Mouse (Mus musculus) stomach, embryonic 15.5 days (tissue): ENCODE measurements around the gene Cep68. TPM values are rescaled to one million over a fixed set of nuclear protein-coding genes. Genes with fewer than 3 reads are reported as not detected.

Experiments
- ATAC-seq: fragments of 200-750 bp; cut with Nextera tagmentation; 2 replicates; pipeline ENCODE4 v1.8.0; 2017; ENCODE audit warnings: low read depth, moderate number of reproducible peaks, moderate TSS enrichment; ENCODE audit not compliant: insufficient read depth, low FRiP score
- H3K27ac ChIP-seq: fragments of 300-500 bp; sonication (generic); 2 replicates; pipeline ENCODE4 v1.5.1; 2015; ENCODE audit warnings: mild to moderate bottlenecking, inconsistent platforms
- H3K27me3 ChIP-seq: fragments of 300-500 bp; sonication (generic); replicated peaks from 2 replicates; pipeline ENCODE4 v1.6.1; 2015; ENCODE audit warnings: inconsistent platforms
- H3K36me3 ChIP-seq: fragments of 300-500 bp; sonication (generic); 2 replicates; pipeline ENCODE4 v1.6.1; 2015; ENCODE audit warnings: inconsistent platforms
- H3K4me1 ChIP-seq: fragments of 300-500 bp; sonication (generic); 2 replicates; pipeline ENCODE4 v1.6.1; 2015; ENCODE audit warnings: inconsistent platforms
- H3K4me2 ChIP-seq: fragments of 300-500 bp; sonication (generic); 2 replicates; pipeline ENCODE4 v1.6.1; 2015; ENCODE audit warnings: mild to moderate bottlenecking, inconsistent platforms
- H3K4me3 ChIP-seq: fragments of 300-500 bp; sonication (generic); replicated peaks from 2 replicates; pipeline ENCODE4 v1.5.1; 2015; ENCODE audit warnings: inconsistent platforms
- H3K9ac ChIP-seq: fragments of 300-500 bp; sonication (generic); 2 replicates; pipeline ENCODE4 v1.6.1; 2015; ENCODE audit warnings: inconsistent platforms
- H3K9me3 ChIP-seq: fragments of 300-500 bp; sonication (generic); 2 replicates; pipeline ENCODE4 v1.6.1; 2016; ENCODE audit warnings: inconsistent platforms
- WGBS: fragments of 180-500 bp; shearing (Covaris S2); methylation state at CpG from one replicate; pipeline ENCODE4 v1.1.7; 2015; 5-methylcytosine and 5-hydroxymethylcytosine counted together
- polyA plus RNA-seq: library from polyadenylated mRNA; unstranded; fragments of >200 nt; fragmentation: Nextera tagmentation; extraction: Ambion mirVana; gene quantifications from 2 replicates; pipeline ENCODE4 v1.2.1, GENCODE M21; 2015

The Cep68 gene
- polyA plus RNA-seq, 1 experiment from 2014 or later, result 24.3 TPM

GRCm38 (mm10) chr11:20250476-20251178 lies 1.4 kb upstream of the Cep68 start:
- Histone ChIP-seq H3K36me3 (no peaks in the 10 kb centered on the region), H3K4me3 (no peak overlapping the region), H3K27ac (no peak overlapping the region), H3K4me1 (peaks cover 17% of the 10 kb centered on the region), H3K9ac (no peak overlapping the region), H3K4me2 (0 out of 2 replicates have a peak overlapping the region, but pooled peaks have one; percentile 94), H3K27me3 (no peaks in the 10 kb centered on the region), H3K9me3 (no peaks in the 10 kb centered on the region)
- 80% methylated on average over 6 of the region's 6 CpGs for WGBS
- ATAC-seq, result no peak

- Histone ChIP-seq H3K27me3 (no peaks in the 10 kb centered on the region), H3K27ac (peak overlapping the region; percentile 86), H3K4me3 (peak overlapping the region; percentile 89), H3K4me2 (peak overlapping the region; percentile 94), H3K36me3 (no peaks in the 10 kb centered on the region), H3K9ac (peak overlapping the region; percentile 94), H3K4me1 (peaks cover 17% of the 10 kb centered on the region), H3K9me3 (no peaks in the 10 kb centered on the region)
- under 1% methylated on average over 31 of the region's 39 CpGs for WGBS
- ATAC-seq, result peak; percentile 57
Observed at GRCm38 (mm10) chr11:20248840-20249239, 389 bp downstream of the Cep68 start.

- peak overlapping the region; percentile 94 for H3K4me2 ChIP-seq
- ATAC-seq, result no peak
Observed at GRCm38 (mm10) chr11:20248277-20248676, 952 bp downstream of the Cep68 start.

GRCm38 (mm10) chr11:20247146-20247855 lies 1.9 kb downstream of the Cep68 start:
- H3K27ac ChIP-seq, result no peak overlapping the region
- H3K4me2 ChIP-seq, result no peak overlapping the region
- no peaks in the 10 kb centered on the region for H3K9me3 ChIP-seq
- no peaks in the 10 kb centered on the region for H3K27me3 ChIP-seq
- no peak overlapping the region for H3K4me3 ChIP-seq
- WGBS, result 85% methylated on average over 8 of the region's 8 CpGs
- ATAC-seq, result no peak
- H3K9ac ChIP-seq, result no peak overlapping the region
- no peaks in the 10 kb centered on the region for H3K36me3 ChIP-seq
- H3K4me1 ChIP-seq, result peaks cover 17% of the 10 kb centered on the region

More at GRCm38 (mm10) chr11:20248277-20248676, 952 bp downstream of the Cep68 start:
- 10% methylated on average over 4 of the region's 4 CpGs for WGBS
- Histone ChIP-seq H3K36me3 (no peaks in the 10 kb centered on the region), H3K4me1 (peaks cover 17% of the 10 kb centered on the region), H3K9ac (no peak overlapping the region; the same call in 1 of the 2 replicates), H3K4me3 (peak overlapping the region; percentile 89), H3K27me3 (no peaks in the 10 kb centered on the region), H3K27ac (no peak overlapping the region), H3K9me3 (no peaks in the 10 kb centered on the region)

- no peak for ATAC-seq
- Histone ChIP-seq H3K9me3 (no peaks in the 10 kb centered on the region), H3K4me2 (no peak overlapping the region), H3K36me3 (peaks cover 3% of the 10 kb centered on the region), H3K9ac (no peak overlapping the region), H3K4me3 (no peak overlapping the region), H3K4me1 (peaks cover 17% of the 10 kb centered on the region), H3K27ac (no peak overlapping the region), H3K27me3 (no peaks in the 10 kb centered on the region)
- 62% methylated on average over 1 of the region's 1 CpGs for WGBS
Observed at GRCm38 (mm10) chr11:20246616-20247015, 2.6 kb downstream of the Cep68 start.

- H3K4me1 ChIP-seq, result peaks cover 17% of the 10 kb centered on the region
- H3K4me3 ChIP-seq, result no peak overlapping the region
- ATAC-seq, result no peak
- 82% methylated on average over 6 of the region's 6 CpGs for WGBS
- H3K27ac ChIP-seq, result no peak overlapping the region
- no peak overlapping the region for H3K9ac ChIP-seq
- H3K4me2 ChIP-seq, result no peak overlapping the region
- H3K9me3 ChIP-seq, result no peaks in the 10 kb centered on the region
- peaks cover 9% of the 10 kb centered on the region for H3K36me3 ChIP-seq
- no peaks in the 10 kb centered on the region for H3K27me3 ChIP-seq
Observed at GRCm38 (mm10) chr11:20245316-20245715, 3.9 kb downstream of the Cep68 start.

- ATAC-seq, result no peak
- H3K4me3 ChIP-seq, result no peak overlapping the region
- H3K9me3 ChIP-seq, result no peaks in the 10 kb centered on the region
- 84% methylated on average over 16 of the region's 16 CpGs for WGBS
- no peak overlapping the region for H3K9ac ChIP-seq
- no peak overlapping the region for H3K4me2 ChIP-seq
- peaks cover 17% of the 10 kb centered on the region for H3K4me1 ChIP-seq
- no peak overlapping the region for H3K27ac ChIP-seq
- H3K36me3 ChIP-seq, result peaks cover 13% of the 10 kb centered on the region
- H3K27me3 ChIP-seq, result no peaks in the 10 kb centered on the region
Observed at GRCm38 (mm10) chr11:20244336-20245290, 4.6 kb downstream of the Cep68 start.

GRCm38 (mm10) chr11:20243214-20243913 lies 5.9 kb downstream of the Cep68 start:
- no peak overlapping the region for H3K4me3 ChIP-seq
- H3K4me1 ChIP-seq, result peaks cover 15% of the 10 kb centered on the region
- no peaks in the 10 kb centered on the region for H3K9me3 ChIP-seq
- H3K27ac ChIP-seq, result no peak overlapping the region
- H3K27me3 ChIP-seq, result no peaks in the 10 kb centered on the region
- no peak overlapping the region for H3K4me2 ChIP-seq
- peak; percentile 38 for ATAC-seq
- H3K36me3 ChIP-seq, result peaks cover 24% of the 10 kb centered on the region
- WGBS, result 53% methylated on average over 9 of the region's 9 CpGs
- no peak overlapping the region for H3K9ac ChIP-seq

- peaks cover 12% of the 10 kb centered on the region for H3K4me1 ChIP-seq
- H3K36me3 ChIP-seq, result peaks cover 30% of the 10 kb centered on the region
- no peak overlapping the region for H3K27ac ChIP-seq
Observed at GRCm38 (mm10) chr11:20242366-20243056, 6.7 kb downstream of the Cep68 start.

GRCm38 (mm10) chr11:20241311-20241710 lies 7.9 kb downstream of the Cep68 start:
- Histone ChIP-seq H3K9ac (no peak overlapping the region), H3K4me1 (0 out of 2 replicates have a peak, but pooled peaks cover under 1% of the 10 kb centered on the region), H3K27me3 (no peaks in the 10 kb centered on the region), H3K4me3 (no peak overlapping the region), H3K36me3 (peaks cover 40% of the 10 kb centered on the region), H3K4me2 (no peak overlapping the region), H3K27ac (no peak overlapping the region), H3K9me3 (no peaks in the 10 kb centered on the region)
- no peak for ATAC-seq
- 92% methylated on average over 7 of the region's 7 CpGs for WGBS

More at GRCm38 (mm10) chr11:20242366-20243056, 6.7 kb downstream of the Cep68 start:
- no peaks in the 10 kb centered on the region for H3K27me3 ChIP-seq
- no peak overlapping the region for H3K4me2 ChIP-seq
- H3K9ac ChIP-seq, result no peak overlapping the region
- ATAC-seq, result no peak
- WGBS, result 76% methylated on average over 6 of the region's 6 CpGs
- no peaks in the 10 kb centered on the region for H3K9me3 ChIP-seq
- no peak overlapping the region for H3K4me3 ChIP-seq

GRCm38 (mm10) chr11:20240331-20240730 lies 8.9 kb downstream of the Cep68 start:
- Histone ChIP-seq H3K4me3 (no peak overlapping the region), H3K36me3 (peaks cover 46% of the 10 kb centered on the region), H3K9me3 (no peaks in the 10 kb centered on the region), H3K27ac (no peak overlapping the region), H3K4me1 (no peaks in the 10 kb centered on the region), H3K9ac (no peak overlapping the region), H3K4me2 (no peak overlapping the region), H3K27me3 (no peaks in the 10 kb centered on the region)
- ATAC-seq, result no peak
- 66% methylated on average over 5 of the region's 5 CpGs for WGBS
